Mouse (Mus musculus) erythroblast, embryonic 14.5 days (primary cell): Measurements from ENCODE around the gene Pex5l.

Experiments used
- GATA1 ChIP-seq: IDR thresholded peaks from 2 replicates; pipeline ENCODE4 v1.6.1; 2012; ENCODE audit warnings: low read length, inconsistent platforms, mixed read lengths
- TAL1 ChIP-seq: IDR thresholded peaks from 3 replicates; pipeline ENCODE4 v1.6.1; 2012; ENCODE audit warnings: low read length, inconsistent platforms, mixed read lengths

DNA sequence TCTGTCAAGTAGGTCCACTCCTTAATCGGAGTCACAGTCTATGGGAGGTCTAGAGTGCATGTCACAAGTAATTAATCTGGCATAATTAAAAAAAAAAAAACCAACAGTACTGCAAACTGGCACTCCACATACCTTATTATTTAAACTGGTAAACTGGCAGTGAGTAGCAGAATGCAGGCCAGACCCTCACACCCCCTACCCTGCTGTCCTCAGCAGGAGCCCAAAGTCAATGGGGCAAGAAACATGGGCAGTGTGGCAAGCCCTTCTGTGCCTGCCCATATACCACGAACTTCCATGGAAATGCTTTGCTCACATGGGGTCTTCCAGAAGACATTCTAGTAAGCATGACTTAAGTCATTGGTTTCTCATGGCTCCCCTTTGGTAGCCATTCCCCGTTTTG, 63.9 kb downstream of the Pex5l start:
- TF ChIP-seq TAL1 (no peak), GATA1 (no peak)
